Mouse (Mus musculus): Measurements from ENCODE around the gene Peak1.

- TF ChIP-seq CTCF (IDR thresholded peaks at IDR 0.05; ENCODE audit: extremely low read depth, insufficient read length, insufficient replicate concordance, low read depth, low read length): no peak
- TF ChIP-seq POLR2A (IDR thresholded peaks at IDR 0.05; ENCODE audit: low read depth, low read length): peak; percentile 90
Measured at GRCm38 (mm10) chr9:56243885-56244284, 174.0 kb downstream of the Peak1 start.

Data from small intestine, adult 2 months (tissue).